ENCODE assay signal across 8 mouse cellular contexts in genomic region chr4:45341226-45341625, GRCm38 (mm10). TPM values are rescaled to one million over a fixed set of nuclear protein-coding genes. Genes with fewer than 3 reads are reported as not detected.
DNase-seq lines count a peak whose midpoint lies in the region; ATAC-seq lines count a peak whose summit lies in the region.

No protein-coding gene starts in this region.

- no peaks in the 10 kb centered on the region for H3K9me3 ChIP-seq in lung, embryonic 16.5 days (ENCODE audit: control insufficient read depth, low read length)
- no peaks in the 10 kb centered on the region for H3K9me3 ChIP-seq in forebrain, embryonic 11.5 days (ENCODE audit: control insufficient read depth, low read length)
- no peaks in the 10 kb centered on the region for H3K9me3 ChIP-seq in intestine, embryonic 14.5 days (ENCODE audit: control insufficient read depth, low read length)
- H3K9me3 ChIP-seq in neural tube, embryonic 12.5 days: no peaks in the 10 kb centered on the region

- H3K4me1 ChIP-seq in lung, embryonic 16.5 days (replicated peaks; ENCODE audit: control insufficient read depth, insufficient read depth, low read length): peaks cover 13% of the 10 kb centered on the region
- H3K4me1 ChIP-seq in forebrain, embryonic 11.5 days (replicated peaks; ENCODE audit: control insufficient read depth, insufficient read depth, low read length): peaks cover 2% of the 10 kb centered on the region; the same call in 1 of the 2 replicates
- H3K4me1 ChIP-seq in intestine, embryonic 14.5 days (replicated peaks; ENCODE audit: control insufficient read depth, insufficient read depth, low read length): peaks cover 14% of the 10 kb centered on the region; the same call in 1 of the 2 replicates
- H3K4me1 ChIP-seq in neural tube, embryonic 12.5 days: peaks cover 13% of the 10 kb centered on the region

- H3K4me2 ChIP-seq in lung, embryonic 16.5 days (ENCODE audit: low read depth, low read length): peak overlapping the region; percentile 81
- H3K4me2 ChIP-seq in forebrain, embryonic 11.5 days (ENCODE audit: low read depth, low read length, severe bottlenecking): peak overlapping the region; percentile 78
- H3K4me2 ChIP-seq in intestine, embryonic 14.5 days (ENCODE audit: low read length): peak overlapping the region; percentile 67
- peak overlapping the region; percentile 77 for H3K4me2 ChIP-seq in neural tube, embryonic 12.5 days (replicated peaks)

- H3K9ac ChIP-seq in lung, embryonic 16.5 days (ENCODE audit: low read length): peak overlapping the region; percentile 91
- H3K9ac ChIP-seq in forebrain, embryonic 11.5 days (ENCODE audit: low read length): peak overlapping the region; percentile 90
- H3K9ac ChIP-seq in intestine, embryonic 14.5 days (ENCODE audit: low read length): peak overlapping the region; percentile 92; the same call in 1 of the 2 replicates
- H3K9ac ChIP-seq in neural tube, embryonic 12.5 days: peak overlapping the region; percentile 87

- ATAC-seq in lung, embryonic 16.5 days (ENCODE audit: low read depth): no peak
- ATAC-seq in forebrain, embryonic 11.5 days (replicated peaks; ENCODE audit: low FRiP score): no peak
- ATAC-seq in intestine, embryonic 14.5 days (replicated peaks; ENCODE audit: low FRiP score, low TSS enrichment, low read depth): no peak
- ATAC-seq in neural tube, embryonic 12.5 days (ENCODE audit: low FRiP score, low read depth): no peak

- WGBS in lung, embryonic 16.5 days: 47% methylated on average over 9 of the region's 9 CpGs
- WGBS in forebrain, embryonic 11.5 days: 66% methylated on average over 9 of the region's 9 CpGs
- WGBS in intestine, embryonic 14.5 days: 55% methylated on average over 9 of the region's 9 CpGs
- WGBS in neural tube, embryonic 12.5 days: 64% methylated on average over 9 of the region's 9 CpGs

- no peaks in the 10 kb centered on the region for H3K36me3 ChIP-seq in lung, embryonic 16.5 days (ENCODE audit: control insufficient read depth, insufficient read depth, low read length)
- H3K36me3 ChIP-seq in forebrain, embryonic 11.5 days (ENCODE audit: control insufficient read depth, insufficient read depth, low read length): no peaks in the 10 kb centered on the region; the same call in 1 of the 2 replicates
- H3K36me3 ChIP-seq in intestine, embryonic 14.5 days (ENCODE audit: control insufficient read depth, insufficient read depth, low read length): peaks cover 8% of the 10 kb centered on the region; the same call in 1 of the 2 replicates
- 0 out of 2 replicates have a peak, but pooled peaks cover under 1% of the 10 kb centered on the region for H3K36me3 ChIP-seq in neural tube, embryonic 12.5 days

- peak overlapping the region; percentile 98 for H3K27ac ChIP-seq in lung, embryonic 16.5 days (ENCODE audit: low read length)
- H3K27ac ChIP-seq in forebrain, embryonic 11.5 days (ENCODE audit: low read depth, low read length): 0 out of 2 replicates have a peak overlapping the region, but pooled peaks have one; percentile 71
- peak overlapping the region; percentile 98 for H3K27ac ChIP-seq in intestine, embryonic 14.5 days (ENCODE audit: low read depth)
- H3K27ac ChIP-seq in neural tube, embryonic 12.5 days: peak overlapping the region; percentile 87; the same call in 1 of the 2 replicates

- H3K4me3 ChIP-seq in lung, embryonic 16.5 days (ENCODE audit: low read length): peak overlapping the region; percentile 80
- peak overlapping the region; percentile 93; the same call in 1 of the 2 replicates for H3K4me3 ChIP-seq in forebrain, embryonic 11.5 days (ENCODE audit: low read depth, low read length)
- H3K4me3 ChIP-seq in intestine, embryonic 14.5 days (ENCODE audit: low read depth, low read length): peak overlapping the region; percentile 97
- H3K4me3 ChIP-seq in neural tube, embryonic 12.5 days: no peak overlapping the region; the same call in 1 of the 2 replicates

- DNase-seq in lung, postnatal 4 days: no peak
- no peak for DNase-seq in forebrain, embryonic 11.5 days (ENCODE audit: low spot score)
- no peak for DNase-seq in intestine, embryonic 14.5 days (ENCODE audit: low spot score)
- no peak for DNase-seq in yolk sac, embryonic 10.5 days (ENCODE audit: low spot score)
- DNase-seq in right cerebral cortex, postnatal 25 days: no peak
- no peak for DNase-seq in adipocyte (ENCODE audit: low spot score)

- no peaks in the 10 kb centered on the region for H3K27me3 ChIP-seq in lung, embryonic 16.5 days (ENCODE audit: control insufficient read depth, insufficient read depth, low read depth, low read length)
- H3K27me3 ChIP-seq in forebrain, embryonic 11.5 days (ENCODE audit: control insufficient read depth, insufficient read depth, low read length): no peaks in the 10 kb centered on the region
- H3K27me3 ChIP-seq in intestine, embryonic 14.5 days (replicated peaks; ENCODE audit: control insufficient read depth, insufficient read depth, low read length): no peaks in the 10 kb centered on the region
- no peaks in the 10 kb centered on the region for H3K27me3 ChIP-seq in neural tube, embryonic 12.5 days (replicated peaks)

RNA-seq across cellular contexts. Expression of gene Dcaf10, which starts 0.7 kb away (rescaled TPM):
- polyA plus RNA-seq in lung, embryonic 16.5 days (2015; fragmentation: Nextera tagmentation; extraction: Ambion mirVana): 9.7 and 10.2 TPM in 2 replicates
- polyA plus RNA-seq in forebrain, embryonic 11.5 days (2014; fragmentation: Nextera tagmentation; extraction: Ambion mirVana): 12.3 and 12.6 TPM in 2 replicates
- polyA plus RNA-seq in intestine, embryonic 14.5 days (2014; fragmentation: Nextera tagmentation; extraction: Ambion mirVana): 14.2 and 15.8 TPM in 2 replicates
- polyA plus RNA-seq in neural tube, embryonic 12.5 days (2016; fragmentation: Nextera tagmentation; extraction: Ambion mirVana): 15.1 and 15.6 TPM in 2 replicates

RNA-seq across cellular contexts. Expression of gene Exosc3, which starts 1.3 kb away (rescaled TPM):
- 64.4 and 77.4 TPM in 2 replicates for polyA plus RNA-seq in lung, embryonic 16.5 days (2015; fragmentation: Nextera tagmentation; extraction: Ambion mirVana)
- 98.0 and 113 TPM in 2 replicates for polyA plus RNA-seq in forebrain, embryonic 11.5 days (2014; fragmentation: Nextera tagmentation; extraction: Ambion mirVana)
- polyA plus RNA-seq in intestine, embryonic 14.5 days (2014; fragmentation: Nextera tagmentation; extraction: Ambion mirVana): 85.2 and 87.9 TPM in 2 replicates
- 66.1 and 66.4 TPM in 2 replicates for polyA plus RNA-seq in neural tube, embryonic 12.5 days (2016; fragmentation: Nextera tagmentation; extraction: Ambion mirVana)

RNA-seq across cellular contexts. Expression of gene Trmt10b, which starts 44.3 kb away (rescaled TPM):
- 15.9 and 19.2 TPM in 2 replicates for polyA plus RNA-seq in lung, embryonic 16.5 days (2015; fragmentation: Nextera tagmentation; extraction: Ambion mirVana)
- polyA plus RNA-seq in forebrain, embryonic 11.5 days (2014; fragmentation: Nextera tagmentation; extraction: Ambion mirVana): 14.1 and 15.4 TPM in 2 replicates
- 18.8 and 19.8 TPM in 2 replicates for polyA plus RNA-seq in intestine, embryonic 14.5 days (2014; fragmentation: Nextera tagmentation; extraction: Ambion mirVana)
- polyA plus RNA-seq in neural tube, embryonic 12.5 days (2016; fragmentation: Nextera tagmentation; extraction: Ambion mirVana): 18.7 and 22.1 TPM in 2 replicates
